Mouse (Mus musculus) hindbrain, embryonic 15.5 days (tissue): ENCODE results near the gene Map3k5. TPM values are rescaled to one million over a fixed set of nuclear protein-coding genes. Genes with fewer than 3 reads are reported as not detected.

Experiments
- ATAC-seq: fragments of 200-750 bp; cut with Nextera tagmentation; 2 replicates; pipeline ENCODE4 v1.8.0; 2017; ENCODE audit warnings: low read depth, moderate number of reproducible peaks, moderate TSS enrichment; ENCODE audit not compliant: low FRiP score
- H3K27ac ChIP-seq: fragments of 300-500 bp; sonication (generic); replicated peaks from 2 replicates; pipeline ENCODE4 v1.5.1; 2015; ENCODE audit warnings: mild to moderate bottlenecking, inconsistent platforms
- H3K27me3 ChIP-seq: fragments of 300-500 bp; sonication (generic); 2 replicates; pipeline ENCODE4 v1.6.1; 2015; ENCODE audit warnings: control low read depth, inconsistent platforms
- H3K36me3 ChIP-seq: fragments of 300-500 bp; sonication (generic); 2 replicates; pipeline ENCODE4 v1.6.1; 2015; ENCODE audit warnings: control low read depth, inconsistent platforms
- H3K4me1 ChIP-seq: fragments of 300-500 bp; sonication (generic); replicated peaks from 2 replicates; pipeline ENCODE4 v1.6.1; 2015; ENCODE audit warnings: control low read depth, inconsistent platforms
- H3K4me2 ChIP-seq: fragments of 300-500 bp; sonication (generic); 2 replicates; pipeline ENCODE4 v1.6.1; 2015; ENCODE audit warnings: moderate library complexity, mild to moderate bottlenecking, inconsistent platforms
- H3K4me3 ChIP-seq: fragments of 300-500 bp; sonication (generic); 2 replicates; pipeline ENCODE4 v1.5.1; 2015; ENCODE audit warnings: mild to moderate bottlenecking, inconsistent platforms
- H3K9ac ChIP-seq: fragments of 300-500 bp; sonication (generic); 2 replicates; pipeline ENCODE4 v1.6.1; 2015; ENCODE audit warnings: inconsistent platforms
- H3K9me3 ChIP-seq: fragments of 300-500 bp; sonication (generic); 2 replicates; pipeline ENCODE4 v1.6.1; 2016; ENCODE audit warnings: control low read depth, inconsistent platforms
- WGBS: fragments of 180-500 bp; shearing (Covaris S2); methylation state at CpG from one replicate; pipeline ENCODE4 v1.1.7; 2015; 5-methylcytosine and 5-hydroxymethylcytosine counted together
- polyA plus RNA-seq: library from polyadenylated mRNA; unstranded; fragments of >200 nt; fragmentation: Nextera tagmentation; extraction: Ambion mirVana; gene quantifications from 2 replicates; pipeline ENCODE4 v1.2.1, GENCODE M21; 2015

Map3k5 gene
- polyA plus RNA-seq, 1 experiment from 2014 or later = 1.2 TPM

GRCm38 (mm10) chr10:20042081-20042480, 107.8 kb downstream of the Map3k5 start:
- H3K9ac ChIP-seq = no peak overlapping the region
- no peak overlapping the region for H3K4me3 ChIP-seq
- WGBS = 89% methylated on average over 8 of the region's 8 CpGs

GRCm38 (mm10) chr10:20044051-20044450, 109.8 kb downstream of the Map3k5 start:
- Histone ChIP-seq H3K27me3 (no peaks in the 10 kb centered on the region), H3K27ac (no peak overlapping the region), H3K36me3 (no peaks in the 10 kb centered on the region), H3K9me3 (no peaks in the 10 kb centered on the region), H3K4me3 (no peak overlapping the region), H3K4me2 (no peak overlapping the region), H3K4me1 (no peaks in the 10 kb centered on the region), H3K9ac (no peak overlapping the region)
- WGBS = 94% methylated on average over 2 of the region's 2 CpGs
- ATAC-seq = no peak

More at GRCm38 (mm10) chr10:20042081-20042480, 107.8 kb downstream of the Map3k5 start:
- H3K4me1 ChIP-seq = no peaks in the 10 kb centered on the region
- no peak overlapping the region for H3K4me2 ChIP-seq
- no peak for ATAC-seq
- H3K36me3 ChIP-seq = no peaks in the 10 kb centered on the region
- no peak overlapping the region for H3K27ac ChIP-seq
- H3K9me3 ChIP-seq = no peaks in the 10 kb centered on the region
- no peaks in the 10 kb centered on the region for H3K27me3 ChIP-seq

GRCm38 (mm10) chr10:20045733-20046495, 111.6 kb downstream of the Map3k5 start:
- H3K9ac ChIP-seq = no peak overlapping the region
- H3K4me3 ChIP-seq = no peak overlapping the region
- H3K4me2 ChIP-seq = no peak overlapping the region
- no peak overlapping the region for H3K27ac ChIP-seq
- H3K9me3 ChIP-seq = no peaks in the 10 kb centered on the region
- H3K27me3 ChIP-seq = no peaks in the 10 kb centered on the region
- no peaks in the 10 kb centered on the region for H3K36me3 ChIP-seq
- 52% methylated on average over 4 of the region's 4 CpGs for WGBS
- peak; percentile 59; the same call in 1 of the 2 replicates for ATAC-seq
- no peaks in the 10 kb centered on the region for H3K4me1 ChIP-seq

- WGBS = 91% methylated on average over 14 of the region's 14 CpGs
- no peak overlapping the region for H3K9ac ChIP-seq
- H3K4me1 ChIP-seq = no peaks in the 10 kb centered on the region
- H3K9me3 ChIP-seq = no peaks in the 10 kb centered on the region
- H3K4me2 ChIP-seq = no peak overlapping the region
- H3K27me3 ChIP-seq = no peaks in the 10 kb centered on the region
- H3K4me3 ChIP-seq = no peak overlapping the region
- H3K36me3 ChIP-seq = no peaks in the 10 kb centered on the region
- H3K27ac ChIP-seq = no peak overlapping the region
- no peak for ATAC-seq
These were observed 122.8 kb downstream of the Map3k5 start for GRCm38 (mm10) chr10:20056859-20057644.

- H3K27me3 ChIP-seq = no peaks in the 10 kb centered on the region
- ATAC-seq = no peak
- no peak overlapping the region for H3K9ac ChIP-seq
- 86% methylated on average over 10 of the region's 10 CpGs for WGBS
- no peak overlapping the region for H3K4me3 ChIP-seq
- no peaks in the 10 kb centered on the region for H3K4me1 ChIP-seq
- no peaks in the 10 kb centered on the region for H3K36me3 ChIP-seq
- no peaks in the 10 kb centered on the region for H3K9me3 ChIP-seq
- no peak overlapping the region for H3K27ac ChIP-seq
- H3K4me2 ChIP-seq = no peak overlapping the region
These were observed 123.8 kb downstream of the Map3k5 start for GRCm38 (mm10) chr10:20058031-20058430.

GRCm38 (mm10) chr10:20058841-20059240, 124.6 kb downstream of the Map3k5 start:
- H3K4me3 ChIP-seq = no peak overlapping the region
- no peak overlapping the region for H3K9ac ChIP-seq
- no peak overlapping the region for H3K27ac ChIP-seq
- no peaks in the 10 kb centered on the region for H3K9me3 ChIP-seq
- no peak for ATAC-seq
- no peak overlapping the region for H3K4me2 ChIP-seq
- 85% methylated on average over 10 of the region's 10 CpGs for WGBS
- no peaks in the 10 kb centered on the region for H3K36me3 ChIP-seq
- H3K4me1 ChIP-seq = no peaks in the 10 kb centered on the region
- no peaks in the 10 kb centered on the region for H3K27me3 ChIP-seq

- Histone ChIP-seq H3K4me3 (no peak overlapping the region), H3K9me3 (no peaks in the 10 kb centered on the region), H3K36me3 (no peaks in the 10 kb centered on the region), H3K27ac (no peak overlapping the region), H3K4me2 (no peak overlapping the region), H3K27me3 (no peaks in the 10 kb centered on the region), H3K9ac (no peak overlapping the region), H3K4me1 (no peaks in the 10 kb centered on the region)
- 0 out of 2 replicates have a peak, but pooled peaks have one; percentile 27 for ATAC-seq
- WGBS = 70% methylated on average over 15 of the region's 15 CpGs
These were observed 126.2 kb downstream of the Map3k5 start for GRCm38 (mm10) chr10:20060320-20060970.

- ATAC-seq = no peak
- no peaks in the 10 kb centered on the region for H3K36me3 ChIP-seq
- H3K9me3 ChIP-seq = no peaks in the 10 kb centered on the region
- no peak overlapping the region for H3K9ac ChIP-seq
- H3K27me3 ChIP-seq = no peaks in the 10 kb centered on the region
- H3K27ac ChIP-seq = no peak overlapping the region
- 85% methylated on average over 9 of the region's 9 CpGs for WGBS
- no peak overlapping the region for H3K4me2 ChIP-seq
- no peak overlapping the region for H3K4me3 ChIP-seq
- no peaks in the 10 kb centered on the region for H3K4me1 ChIP-seq
These were observed 130.4 kb downstream of the Map3k5 start for GRCm38 (mm10) chr10:20064556-20065207.

- H3K27me3 ChIP-seq = no peaks in the 10 kb centered on the region
- H3K27ac ChIP-seq = no peak overlapping the region
- no peak overlapping the region for H3K4me2 ChIP-seq
- no peak for ATAC-seq
- 87% methylated on average over 1 of the region's 1 CpGs for WGBS
- H3K9me3 ChIP-seq = no peaks in the 10 kb centered on the region
- H3K9ac ChIP-seq = no peak overlapping the region
- H3K4me1 ChIP-seq = no peaks in the 10 kb centered on the region
- no peak overlapping the region for H3K4me3 ChIP-seq
- no peaks in the 10 kb centered on the region for H3K36me3 ChIP-seq
These were observed 131.9 kb downstream of the Map3k5 start for GRCm38 (mm10) chr10:20066069-20066665.

- H3K27me3 ChIP-seq = no peaks in the 10 kb centered on the region
- no peak for ATAC-seq
- no peak overlapping the region for H3K4me3 ChIP-seq
- no peaks in the 10 kb centered on the region for H3K36me3 ChIP-seq
- H3K9me3 ChIP-seq = no peaks in the 10 kb centered on the region
- H3K27ac ChIP-seq = no peak overlapping the region
- 91% methylated on average over 11 of the region's 11 CpGs for WGBS
- no peak overlapping the region for H3K9ac ChIP-seq
- no peaks in the 10 kb centered on the region for H3K4me1 ChIP-seq
- H3K4me2 ChIP-seq = no peak overlapping the region
These were observed 135.6 kb downstream of the Map3k5 start for GRCm38 (mm10) chr10:20069771-20070460.

GRCm38 (mm10) chr10:20070576-20071109, 136.4 kb downstream of the Map3k5 start:
- Histone ChIP-seq H3K4me1 (no peaks in the 10 kb centered on the region), H3K27me3 (no peaks in the 10 kb centered on the region), H3K9me3 (no peaks in the 10 kb centered on the region), H3K4me3 (no peak overlapping the region), H3K27ac (no peak overlapping the region), H3K9ac (no peak overlapping the region), H3K36me3 (no peaks in the 10 kb centered on the region), H3K4me2 (no peak overlapping the region)
- ATAC-seq = no peak
- 88% methylated on average over 14 of the region's 14 CpGs for WGBS
